Mouse (Mus musculus): ENCODE results near the gene Gm17662.

GRCm38 (mm10) chr4:104838342-104838741, 18.8 kb upstream of the Gm17662 start:
- TF ChIP-seq CTCF (IDR thresholded peaks at IDR 0.05; ENCODE audit: low read depth) (no peak), EP300 (IDR thresholded peaks at IDR 0.05; ENCODE audit: low read depth) (no peak)
